Mouse (Mus musculus) liver, postnatal 0 days (tissue): Measurements from ENCODE around the gene Rev1.

Experiments
- CTCF ChIP-seq: sonication (generic); IDR thresholded peaks from 2 replicates; pipeline ENCODE4 v1.5.1; 2016; ENCODE audit warnings: antibody characterized with exemption, low read depth
- EP300 ChIP-seq: IDR thresholded peaks from 2 replicates; pipeline ENCODE4 v1.6.1; 2016; ENCODE audit warnings: antibody characterized with exemption, low read depth, mild to moderate bottlenecking

GRCm38 (mm10) chr1:38129501-38130267 lies at the start of gene Rev1:
- TF ChIP-seq CTCF, result peak; percentile 97
- no peak for TF ChIP-seq EP300
